Mouse (Mus musculus): ENCODE data around the gene Gstp3.
"Not testable (repeated sequence)": the region's sequence is repeated elsewhere in the genome, so short reads cannot be mapped to it uniquely, and the experiment has no call there.

Gstp3 gene

GRCm38 (mm10) chr19:4037788-4038232 is 21.6 kb downstream of the Gstp3 start, which contains the start of gene Gstp1:
TSS of gene Gstp1 (minus strand) at chr19:4037985.
- DNase-seq (ENCODE audit: low spot score in 2 of 2), result peak; percentile 92

- DNase-seq (ENCODE audit: low spot score in 2 of 2), result not testable (repeated sequence)
Measured at GRCm38 (mm10) chr19:4037154-4037787, 22.1 kb downstream of the Gstp3 start.

GRCm38 (mm10) chr19:4036327-4037045 is 22.9 kb downstream of the Gstp3 start:
- no peak for DNase-seq (ENCODE audit: low spot score in 2 of 2)

GRCm38 (mm10) chr19:4033742-4034141 is 25.6 kb downstream of the Gstp3 start:
- DNase-seq (ENCODE audit: low spot score in 2 of 2), result no peak

GRCm38 (mm10) chr19:4033298-4033697 is 26.1 kb downstream of the Gstp3 start:
- DNase-seq (ENCODE audit: low spot score in 2 of 2), result no peak

- DNase-seq (ENCODE audit: low spot score in 2 of 2), result no peak
Measured at GRCm38 (mm10) chr19:4032668-4033067, 26.7 kb downstream of the Gstp3 start.

- no peak for DNase-seq (ENCODE audit: low spot score in 2 of 2)
Measured at GRCm38 (mm10) chr19:4027576-4027975, 31.8 kb downstream of the Gstp3 start.

- DNase-seq (ENCODE audit: low spot score in 2 of 2), result no peak
Measured at GRCm38 (mm10) chr19:4023185-4023584, 36.2 kb downstream of the Gstp3 start.

GRCm38 (mm10) chr19:4018743-4019583 is 40.4 kb downstream of the Gstp3 start:
- peak; percentile 86 for DNase-seq (ENCODE audit: low spot score in 2 of 2)

GRCm38 (mm10) chr19:4017921-4018587 is 41.3 kb downstream of the Gstp3 start:
- DNase-seq (ENCODE audit: low spot score in 2 of 2), result no peak

GRCm38 (mm10) chr19:4015635-4016034 is 43.7 kb downstream of the Gstp3 start:
- DNase-seq (ENCODE audit: low spot score in 2 of 2), result no peak

GRCm38 (mm10) chr19:4014802-4015201 is 44.6 kb downstream of the Gstp3 start:
- DNase-seq (ENCODE audit: low spot score in 2 of 2), result no peak

GRCm38 (mm10) chr19:4013066-4013465 is 46.3 kb downstream of the Gstp3 start:
- no peak for DNase-seq (ENCODE audit: low spot score in 2 of 2)

- DNase-seq (ENCODE audit: low spot score in 2 of 2), result peak; percentile 98 to 99
Measured at GRCm38 (mm10) chr19:4012432-4013022, 46.8 kb downstream of the Gstp3 start, which contains the start of gene Ndufv1. TSS of gene Ndufv1 (minus strand) at chr19:4012806.

GRCm38 (mm10) chr19:4011086-4011485 is 48.3 kb downstream of the Gstp3 start:
- DNase-seq (ENCODE audit: low spot score in 2 of 2), result no peak

Measured in right cerebral cortex, postnatal 10 days (tissue).